Mouse (Mus musculus): ENCODE results near the gene Arih2. TPM values are rescaled to one million over a fixed set of nuclear protein-coding genes. Genes with fewer than 3 reads are reported as not detected.

Gene Arih2
- total and polyA plus RNA-seq, 3 experiments, result 25.9 to 45.5 (median 42.5) TPM

DNA sequence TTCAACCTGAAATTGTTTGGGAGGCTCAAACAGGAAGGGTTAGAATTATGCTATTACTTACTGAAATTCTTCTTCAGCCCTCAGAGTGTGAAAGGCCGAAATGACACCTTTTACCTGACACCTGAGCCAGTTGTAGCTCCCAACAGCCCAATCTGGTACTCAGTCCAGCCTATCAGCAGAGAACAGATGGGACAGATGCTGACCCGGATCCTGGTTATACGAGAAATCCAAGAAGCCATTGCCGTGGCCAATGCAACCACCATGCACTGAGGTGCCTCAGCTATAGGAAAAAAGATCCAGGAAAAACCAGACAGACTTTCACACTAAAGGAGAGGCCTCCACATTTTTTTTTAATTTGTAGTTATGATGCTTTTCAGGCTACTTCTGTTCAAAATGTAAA lies 90.0 kb downstream of the Arih2 start:
- DNase-seq, result no peak
- TF ChIP-seq EP300 (IDR thresholded peaks at IDR 0.05; ENCODE audit: insufficient read depth, low read depth, low read length), result no peak
- no peaks in the 10 kb centered on the region for H3K27me3 ChIP-seq (ENCODE audit: control insufficient read depth, insufficient read depth, low read length)
- H3K9ac ChIP-seq (ENCODE audit: low read depth, low read length), result no peak overlapping the region
- H3K4me1 ChIP-seq (ENCODE audit: control insufficient read depth, insufficient read depth, low read length), result no peaks in the 10 kb centered on the region; the same call in none of the 2 replicates
- 85% methylated on average over 4 of the region's 4 CpGs for WGBS
- no peaks in the 10 kb centered on the region for H3K79me2 ChIP-seq (replicated peaks; ENCODE audit: control insufficient read depth, insufficient read depth, low read length)
- intact Hi-C loops (cut with DNase I), result no loop called here
- no peaks in the 10 kb centered on the region; the same call in 1 of the 2 replicates for H3K36me3 ChIP-seq (ENCODE audit: control insufficient read depth, insufficient read depth, low read length)
- no peak overlapping the region for H3K27ac ChIP-seq
- no peak overlapping the region for H3K4me3 ChIP-seq

Small RNAs within 50 kb of the gene (microRNA-seq; reads per million reads assigned to microRNA genes)
- gene Gm24083 (0 reads per million in 2 experiments), gene Gm26298 (0 reads per million in 2 experiments), gene Mir191 (0 reads per million in 2 experiments), gene Mir425 (731 to 1,052 reads per million in 2 experiments)

Other genes starting within 250 kb of the Arih2 start
- gene Ccdc36, start 220.9 kb downstream of the Arih2 start, total RNA-seq (2021), result not detected
- gene Ccdc36, start 220.9 kb downstream of the Arih2 start, polyA plus RNA-seq (2012; rRNA removed), result not detected in 2 replicates
- gene BC048562, start 212.9 kb downstream of the Arih2 start, total RNA-seq (2021), result not detected
- not detected in 2 replicates for gene BC048562, start 212.9 kb downstream of the Arih2 start, polyA plus RNA-seq (2012; rRNA removed)
- gene Ccdc71, start 188.9 kb downstream of the Arih2 start, total RNA-seq (2021), result 10 to 100 TPM; 22.5 to 26.6 TPM
- gene Ccdc71, start 188.9 kb downstream of the Arih2 start, polyA plus RNA-seq (2012; rRNA removed), result 14.7 and 16.7 TPM in 2 replicates
- gene Klhdc8b, start 187.8 kb downstream of the Arih2 start, total RNA-seq (2021), result 1 to 10 TPM; 4.9 to 5.8 TPM
- gene Klhdc8b, start 187.8 kb downstream of the Arih2 start, polyA plus RNA-seq (2012; rRNA removed), result 21.5 and 26.6 TPM in 2 replicates
- 100 to 1,000 TPM; 326 to 360 TPM for gene Lamb2, start 169.7 kb downstream of the Arih2 start, total RNA-seq (2021)
- gene Lamb2, start 169.7 kb downstream of the Arih2 start, polyA plus RNA-seq (2012; rRNA removed), result 272 and 392 TPM in 2 replicates
- gene Usp19, start 158.8 kb downstream of the Arih2 start, total RNA-seq (2021), result 10 to 100 TPM; 83.2 to 91.9 TPM
- 110 and 147 TPM in 2 replicates for gene Usp19, start 158.8 kb downstream of the Arih2 start, polyA plus RNA-seq (2012; rRNA removed)
- gene Qars, start 141.7 kb downstream of the Arih2 start, total RNA-seq (2021), result 10 to 100 TPM; 68.4 to 76.3 TPM
- gene Qars, start 141.7 kb downstream of the Arih2 start, polyA plus RNA-seq (2012; rRNA removed), result 108 and 173 TPM in 2 replicates
- 10 to 100 TPM; 57.8 to 64.2 TPM for gene Qrich1, start 132.6 kb downstream of the Arih2 start, total RNA-seq (2021)
- gene Qrich1, start 132.6 kb downstream of the Arih2 start, polyA plus RNA-seq (2012; rRNA removed), result 55.6 and 70.1 TPM in 2 replicates
- 10 to 100 TPM; 47.8 to 51.2 TPM for gene Impdh2, start 89.1 kb downstream of the Arih2 start, total RNA-seq (2021)
- 55.5 and 65.0 TPM in 2 replicates for gene Impdh2, start 89.1 kb downstream of the Arih2 start, polyA plus RNA-seq (2012; rRNA removed)
- gene Ndufaf3, start 82.0 kb downstream of the Arih2 start, total RNA-seq (2021), result 10 to 100 TPM; 61.9 to 88.1 TPM
- gene Ndufaf3, start 82.0 kb downstream of the Arih2 start, polyA plus RNA-seq (2012; rRNA removed), result 60.7 and 69.1 TPM in 2 replicates
- gene Dalrd3, start 79.5 kb downstream of the Arih2 start, total RNA-seq (2021), result 10 to 100 TPM; 22.8 to 25.6 TPM
- 79.2 and 81.5 TPM in 2 replicates for gene Dalrd3, start 79.5 kb downstream of the Arih2 start, polyA plus RNA-seq (2012; rRNA removed)
- 10 to 100 TPM; 13.3 to 17.2 TPM for gene Wdr6, start 70.6 kb downstream of the Arih2 start, total RNA-seq (2021)
- 16.5 and 21.9 TPM in 2 replicates for gene Wdr6, start 70.6 kb downstream of the Arih2 start, polyA plus RNA-seq (2012; rRNA removed)
- 10 to 100 TPM; 14.2 to 15.3 TPM for gene P4htm, start 51.7 kb downstream of the Arih2 start, total RNA-seq (2021)
- 21.0 and 25.2 TPM in 2 replicates for gene P4htm, start 51.7 kb downstream of the Arih2 start, polyA plus RNA-seq (2012; rRNA removed)
- 100 to 1,000 TPM; 190 to 203 TPM for gene Slc25a20, start 12.7 kb upstream of the Arih2 start, total RNA-seq (2021)
- 122 and 169 TPM in 2 replicates for gene Slc25a20, start 12.7 kb upstream of the Arih2 start, polyA plus RNA-seq (2012; rRNA removed)
- gene Prkar2a, start 39.9 kb upstream of the Arih2 start, total RNA-seq (2021), result 10 to 100 TPM; 78.8 to 82.8 TPM
- 22.9 and 42.6 TPM in 2 replicates for gene Prkar2a, start 39.9 kb upstream of the Arih2 start, polyA plus RNA-seq (2012; rRNA removed)
- gene Ip6k2, start 134.4 kb upstream of the Arih2 start, total RNA-seq (2021), result 10 to 100 TPM; 19.2 to 20.6 TPM
- 22.3 and 25.7 TPM in 2 replicates for gene Ip6k2, start 134.4 kb upstream of the Arih2 start, polyA plus RNA-seq (2012; rRNA removed)
- 1 to 10 TPM; 7.8 to 8.9 TPM for gene Nckipsd, start 159.0 kb upstream of the Arih2 start, total RNA-seq (2021)
- gene Nckipsd, start 159.0 kb upstream of the Arih2 start, polyA plus RNA-seq (2012; rRNA removed), result 16.8 and 19.6 TPM in 2 replicates
- gene Celsr3, start 176.9 kb upstream of the Arih2 start, total RNA-seq (2021), result under 1 TPM; 0.02 to 0.03 TPM
- gene Celsr3, start 176.9 kb upstream of the Arih2 start, polyA plus RNA-seq (2012; rRNA removed), result 0.06 and 0.41 TPM in 2 replicates
- 10 to 100 TPM; 20.8 to 24.3 TPM for gene Slc26a6, start 203.9 kb upstream of the Arih2 start, total RNA-seq (2021)
- gene Slc26a6, start 203.9 kb upstream of the Arih2 start, polyA plus RNA-seq (2012; rRNA removed), result 34.5 and 47.8 TPM in 2 replicates

All from heart, adult 2 months (tissue).